Mouse (Mus musculus): ENCODE results near the gene Pkp1.

The Pkp1 gene

DNA sequence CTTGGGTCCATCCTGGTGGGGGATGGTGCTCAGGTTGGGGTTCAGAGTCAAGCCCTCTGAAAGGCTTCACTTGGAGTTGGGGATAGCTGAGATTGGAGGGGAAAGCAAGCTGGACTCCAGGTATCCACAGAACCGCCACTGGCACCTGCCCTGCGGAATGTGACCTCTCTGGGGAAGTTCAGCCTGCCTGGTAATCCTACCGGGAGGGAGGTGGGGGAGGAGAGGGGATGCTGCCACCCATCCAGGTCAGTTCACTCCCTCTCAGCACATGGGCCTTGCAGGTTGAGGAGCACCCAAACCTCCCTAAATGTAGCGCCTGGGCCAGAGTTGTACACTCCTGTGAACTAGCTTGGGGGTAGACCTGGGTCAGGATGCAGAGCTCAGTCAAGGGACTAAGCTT, 62.9 kb downstream of the Pkp1 start:
- DNase-seq: no peak

DNA sequence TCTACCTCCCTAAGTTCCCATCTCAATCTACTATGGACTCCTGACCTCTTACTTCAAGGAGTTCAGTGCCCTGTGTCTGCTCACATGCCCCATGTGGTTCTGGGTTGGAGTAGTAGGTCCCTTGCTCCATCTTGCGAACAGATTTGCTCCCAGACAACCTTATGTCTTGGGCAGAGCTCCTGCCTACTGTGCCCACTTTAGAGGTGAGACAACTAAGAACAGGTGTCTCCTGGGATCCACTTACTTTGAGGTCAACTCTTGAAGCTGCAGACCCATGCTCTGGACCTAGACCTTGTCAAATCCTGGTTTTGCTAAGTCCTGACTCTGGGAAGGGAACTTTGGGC, 63.7 kb downstream of the Pkp1 start:
- no peak for DNase-seq

DNA sequence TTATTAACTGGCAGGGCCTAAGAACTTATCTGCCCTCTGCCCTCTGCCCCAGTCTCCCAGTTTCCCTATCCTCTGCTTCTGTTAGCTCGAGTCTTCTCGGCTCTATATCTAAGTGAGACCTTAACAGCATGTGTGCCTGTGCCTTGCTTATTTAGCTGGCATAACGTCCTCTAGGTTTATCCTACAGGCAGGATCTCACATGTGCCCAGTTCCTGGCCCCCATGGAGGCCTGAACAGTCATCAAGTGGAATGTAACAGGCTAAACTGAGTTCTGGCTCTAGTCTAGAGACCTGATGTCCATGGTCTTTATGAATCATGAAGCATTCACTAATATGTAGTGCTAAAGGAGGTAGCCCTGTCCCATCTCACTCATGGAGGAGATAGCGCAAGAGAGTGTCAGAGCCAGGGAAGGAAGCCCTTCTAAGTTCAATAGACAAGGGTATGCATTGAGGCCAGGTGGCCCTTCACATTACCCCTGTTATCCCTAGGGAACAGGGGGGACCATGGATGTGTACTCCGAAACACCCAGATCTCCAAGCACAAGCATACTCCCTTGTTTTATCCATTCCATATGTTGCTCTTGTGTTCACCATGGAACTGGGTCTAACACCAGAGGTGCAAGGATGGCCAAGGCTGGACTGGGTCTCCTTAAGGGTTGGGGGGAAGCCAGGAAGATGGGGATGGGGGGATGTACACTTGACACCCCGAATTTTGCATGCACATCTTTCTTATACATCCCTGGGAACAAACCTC, 64.2 kb downstream of the Pkp1 start:
- DNase-seq: no peak

DNA sequence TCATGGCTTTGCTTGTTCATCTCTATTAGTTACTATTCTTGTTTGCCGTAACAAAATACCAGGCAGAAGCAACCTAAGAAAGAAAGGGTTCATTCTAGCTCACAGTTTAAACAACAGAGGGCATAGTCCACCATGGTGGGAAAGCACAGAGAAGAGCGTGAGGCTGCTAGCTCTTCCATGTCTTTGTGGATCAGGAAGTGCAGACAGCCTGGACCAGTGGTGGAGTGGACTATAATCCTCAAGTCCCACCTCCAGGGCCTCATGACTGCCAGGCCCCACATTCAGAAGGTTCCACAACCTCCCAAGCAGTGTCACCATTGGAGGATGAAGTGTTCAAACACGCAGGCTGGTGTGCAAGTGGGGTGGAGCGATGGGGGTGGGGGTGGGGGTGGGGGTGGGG, 65.8 kb downstream of the Pkp1 start:
- DNase-seq: no peak

DNA sequence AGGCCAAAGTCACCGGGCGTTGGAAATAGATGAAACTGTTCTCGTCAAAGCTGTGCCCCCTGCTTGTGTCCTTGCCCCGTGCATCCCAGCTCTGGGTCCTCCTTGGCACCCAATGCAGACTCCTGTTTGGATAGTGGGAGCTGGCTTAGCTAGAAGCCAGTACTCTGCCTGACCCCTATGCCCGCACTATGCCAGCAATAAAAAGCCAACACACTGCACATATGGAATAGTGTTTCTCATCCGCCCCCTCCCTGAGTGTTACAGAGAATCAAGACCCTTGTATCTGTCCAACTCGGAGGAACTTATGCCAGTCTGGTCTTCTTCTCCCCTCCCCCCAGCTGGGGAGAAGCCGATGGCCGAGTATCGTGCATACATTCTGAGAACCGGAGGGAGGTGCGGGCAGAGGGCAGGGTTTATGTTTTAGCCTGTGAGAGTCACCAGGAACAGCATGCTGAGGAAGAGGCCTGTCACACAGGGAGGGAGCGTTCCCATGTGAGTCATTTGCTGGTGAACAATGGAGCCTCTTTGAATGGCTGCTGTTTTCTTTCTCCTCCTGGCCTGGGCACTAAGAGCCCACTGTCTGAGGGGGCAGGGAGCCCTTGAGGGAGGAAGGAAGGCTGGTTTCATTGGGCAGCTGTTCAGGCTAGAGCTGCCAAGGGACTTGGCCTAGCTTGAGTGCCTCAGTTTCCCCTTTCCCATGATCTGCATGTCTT, 66.8 kb downstream of the Pkp1 start:
- DNase-seq: no peak

DNA sequence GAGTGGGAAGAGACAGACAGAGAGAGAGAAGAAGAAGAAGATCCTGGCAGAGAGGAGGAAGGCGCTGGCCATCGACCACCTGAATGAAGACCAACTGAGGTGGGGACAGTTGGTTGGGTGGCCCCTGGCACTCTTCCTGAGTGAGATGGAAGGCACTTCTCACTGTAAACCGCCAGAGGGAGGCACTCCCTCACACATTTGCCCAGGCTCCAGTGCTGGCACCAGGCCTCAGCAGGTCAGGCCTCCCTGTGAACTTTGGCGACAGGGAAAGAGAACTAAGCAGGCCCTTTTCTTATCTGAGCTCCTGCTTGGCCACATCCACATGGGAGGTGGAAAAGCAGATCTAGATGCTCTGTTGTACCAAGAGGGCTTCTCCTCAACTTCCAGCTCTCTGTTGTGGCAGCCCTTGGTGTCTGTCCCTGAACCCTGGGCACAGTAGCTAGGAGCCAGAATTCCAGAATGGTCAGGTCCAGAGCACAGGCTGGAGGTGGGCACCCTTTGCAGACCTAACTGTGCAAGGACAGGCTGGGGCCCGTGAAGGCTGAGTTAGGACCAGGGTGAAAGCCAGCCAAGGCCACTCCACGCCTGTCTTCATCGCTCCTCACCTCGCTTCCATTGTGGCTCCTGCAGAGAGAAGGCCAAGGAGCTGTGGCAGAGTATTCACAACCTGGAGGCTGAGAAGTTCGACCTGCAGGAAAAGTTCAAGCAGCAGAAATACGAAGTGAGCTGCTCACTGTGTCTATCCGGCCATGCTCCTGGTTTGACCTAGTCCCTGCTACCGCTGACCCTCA, 68.1 kb downstream of the Pkp1 start:
- DNase-seq: no peak

DNA sequence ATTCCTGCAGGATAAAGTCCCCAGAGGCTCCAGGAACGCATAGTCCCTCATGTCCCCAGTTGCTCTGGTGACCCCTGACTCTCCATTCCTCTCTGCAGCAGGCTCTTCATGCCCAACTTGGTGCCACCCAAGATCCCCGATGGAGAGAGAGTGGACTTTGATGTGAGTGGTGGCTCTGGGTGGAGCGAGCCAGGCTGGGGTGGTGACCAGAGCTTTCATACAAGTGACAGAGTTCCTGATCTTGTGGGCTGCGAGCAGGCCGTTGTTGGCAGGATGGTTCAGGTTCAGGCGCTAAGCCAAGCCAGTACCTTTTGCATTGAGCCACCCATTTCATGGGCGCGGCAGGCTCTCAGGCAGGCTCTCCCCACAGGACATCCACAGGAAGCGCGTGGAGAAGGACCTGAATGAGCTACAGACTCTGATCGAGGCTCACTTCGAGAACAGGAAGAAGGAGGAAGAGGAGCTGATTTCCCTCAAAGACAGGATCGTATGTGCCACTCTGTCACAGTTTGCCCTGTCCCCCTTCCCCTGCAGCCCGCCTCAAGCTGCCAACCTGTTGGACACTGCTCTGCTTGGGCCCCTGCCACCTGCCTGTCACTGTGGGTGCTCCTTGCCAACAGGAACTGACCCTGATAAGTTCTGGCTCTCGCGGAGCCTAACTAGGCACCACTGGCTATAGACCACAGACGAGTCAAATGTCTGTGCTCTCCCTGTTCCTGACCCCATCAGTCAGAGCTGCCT, 71.2 kb downstream of the Pkp1 start:
- no peak for DNase-seq

DNA sequence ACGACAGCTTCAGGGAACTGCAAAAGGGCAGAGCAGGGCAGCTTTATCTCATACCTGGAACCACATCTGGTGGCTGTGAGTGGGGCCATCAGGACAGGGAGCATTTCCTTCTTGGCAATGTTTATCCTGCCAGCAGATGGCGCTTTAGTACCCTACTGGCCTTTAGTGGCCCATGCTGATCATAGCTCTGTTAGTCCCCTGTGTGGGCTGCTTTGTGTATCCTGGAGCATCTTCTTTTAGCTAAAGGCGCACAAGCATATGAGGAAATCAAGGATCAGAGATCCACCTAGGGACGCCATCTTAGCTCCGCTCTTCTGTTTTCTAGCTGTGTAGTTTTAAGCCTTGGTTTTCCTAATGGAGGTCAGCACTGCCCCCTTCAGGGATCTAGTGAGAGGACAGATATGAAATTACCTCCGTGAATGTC, 71.9 kb downstream of the Pkp1 start:
- DNase-seq: peak; percentile 14

DNA sequence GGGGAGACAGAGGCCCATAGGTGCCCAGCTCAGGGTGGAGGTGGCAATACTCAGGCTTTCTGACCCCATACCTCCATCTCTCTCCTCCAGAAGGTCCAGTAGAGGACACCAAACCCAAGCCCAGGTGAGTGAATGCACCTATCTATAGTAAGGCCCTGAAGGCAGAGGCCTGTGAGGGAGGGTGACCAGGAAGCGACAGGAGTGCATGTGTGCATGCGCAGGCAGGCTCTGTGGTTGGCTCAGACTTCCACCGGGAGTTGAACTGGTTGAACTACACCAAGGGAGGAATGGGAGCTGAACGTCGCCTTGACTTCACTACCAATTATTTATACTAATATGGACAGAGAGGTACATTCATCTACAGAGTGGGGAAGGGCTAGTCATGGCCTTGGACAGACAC, 72.4 kb downstream of the Pkp1 start:
- DNase-seq: no peak

DNA sequence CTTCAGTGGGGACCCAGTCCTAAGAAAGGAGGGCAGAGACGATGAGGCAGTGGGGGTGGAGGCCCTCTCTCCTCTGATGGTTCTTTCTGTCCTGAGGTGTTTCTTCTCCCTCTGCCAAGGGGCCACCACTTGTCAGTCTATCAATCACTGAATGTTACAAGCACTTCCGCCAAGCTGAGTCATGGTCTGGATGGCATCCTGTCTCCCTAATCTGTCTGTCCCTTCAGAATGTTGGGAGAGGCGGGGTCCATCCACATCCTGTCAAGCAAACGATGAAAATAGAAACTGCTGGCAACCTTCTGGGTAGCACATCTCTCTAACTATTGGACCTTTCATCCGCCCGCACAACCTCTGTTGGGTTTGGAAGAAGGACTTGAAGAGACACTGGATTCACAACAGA, 74.5 kb downstream of the Pkp1 start:
- no peak for DNase-seq

DNA sequence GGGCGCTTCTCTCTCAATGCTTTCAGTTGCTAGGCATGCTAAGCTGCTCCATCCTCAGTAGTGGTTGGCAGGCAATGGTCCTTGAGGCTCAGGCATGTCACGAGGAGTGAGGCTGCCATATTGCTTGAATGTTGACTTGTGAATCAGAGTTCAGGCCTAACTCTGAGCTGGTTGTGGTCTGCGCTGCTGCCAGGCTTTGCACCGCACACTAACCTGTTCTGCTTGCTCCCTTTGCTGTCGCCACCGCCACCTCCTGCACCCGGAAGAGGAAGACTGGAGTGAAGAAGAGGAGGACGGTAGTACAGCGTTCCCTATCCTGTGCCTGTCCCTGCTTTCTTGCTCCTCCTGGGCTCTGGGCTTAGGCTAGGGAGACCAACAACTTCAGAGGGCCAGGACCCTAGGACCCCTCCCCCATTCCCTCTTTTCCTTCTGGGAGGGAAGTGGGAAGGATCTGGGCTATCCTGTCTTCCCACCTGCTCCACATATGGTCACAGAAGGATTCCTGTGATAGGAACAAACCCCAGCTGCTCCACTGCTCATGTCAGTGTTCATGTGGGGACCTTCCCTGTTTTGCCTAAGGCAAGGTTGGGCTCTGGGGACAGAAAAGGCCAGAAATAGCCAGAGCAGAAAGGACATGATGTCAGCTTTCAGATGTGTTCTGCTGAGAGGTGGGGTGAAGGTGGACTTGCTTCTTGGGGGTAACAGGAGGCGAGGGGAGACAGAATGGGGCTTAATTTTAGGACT, 75.3 kb downstream of the Pkp1 start:
- DNase-seq: no peak

DNA sequence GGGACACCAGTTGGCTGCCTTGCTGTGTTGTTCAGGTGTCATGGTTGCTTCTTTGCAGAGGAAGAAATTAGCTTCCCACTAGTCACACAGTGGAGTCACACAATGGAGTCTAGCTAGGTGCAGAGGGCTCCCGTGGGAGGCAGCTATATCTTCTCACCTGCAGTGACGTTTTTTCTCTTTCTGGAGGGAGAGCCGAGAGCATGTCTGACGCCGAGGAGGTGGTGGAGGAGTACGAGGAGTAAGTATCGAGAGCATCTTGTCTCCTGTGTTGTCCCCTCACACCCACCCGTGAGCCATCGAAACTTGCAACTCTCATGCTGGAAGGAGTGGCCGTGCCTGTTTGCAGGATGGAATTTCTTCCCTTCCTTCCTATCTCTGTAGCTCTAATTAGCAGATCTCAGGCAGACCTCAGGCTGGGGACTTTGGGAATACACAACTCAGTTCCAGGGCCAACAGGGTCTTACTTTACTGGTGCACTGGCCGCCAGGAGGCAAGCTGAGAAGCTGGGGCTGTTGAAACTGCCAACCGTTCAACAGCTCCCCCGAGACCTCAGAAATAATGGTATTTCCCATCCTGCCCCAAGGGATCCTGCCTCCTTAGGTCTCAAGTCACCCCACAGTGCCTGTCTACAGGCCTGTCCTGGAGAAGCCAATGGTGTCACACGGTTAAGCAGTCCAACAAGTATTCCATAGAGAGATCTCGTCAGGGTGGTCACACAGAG, 78.2 kb downstream of the Pkp1 start:
- DNase-seq: no peak

DNA sequence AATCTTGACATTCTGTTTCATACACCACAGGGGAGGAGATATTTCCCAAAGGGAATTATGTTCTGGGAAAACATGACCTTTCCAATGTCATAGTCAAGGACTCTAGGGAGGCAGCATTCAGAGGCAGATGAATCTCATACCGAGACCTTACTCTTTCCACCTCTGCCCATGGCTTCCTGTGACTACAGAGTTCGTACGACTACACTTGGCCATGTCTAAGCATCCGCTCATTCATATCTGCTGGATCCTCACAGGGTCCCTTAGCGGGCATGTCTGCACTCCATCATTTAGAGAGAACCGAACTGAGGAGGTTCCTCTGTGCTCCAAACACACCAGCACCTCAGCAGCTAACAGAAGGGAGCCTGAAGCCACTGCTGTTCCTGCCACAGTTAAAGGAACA, 79.9 kb downstream of the Pkp1 start:
- DNase-seq: no peak

DNA sequence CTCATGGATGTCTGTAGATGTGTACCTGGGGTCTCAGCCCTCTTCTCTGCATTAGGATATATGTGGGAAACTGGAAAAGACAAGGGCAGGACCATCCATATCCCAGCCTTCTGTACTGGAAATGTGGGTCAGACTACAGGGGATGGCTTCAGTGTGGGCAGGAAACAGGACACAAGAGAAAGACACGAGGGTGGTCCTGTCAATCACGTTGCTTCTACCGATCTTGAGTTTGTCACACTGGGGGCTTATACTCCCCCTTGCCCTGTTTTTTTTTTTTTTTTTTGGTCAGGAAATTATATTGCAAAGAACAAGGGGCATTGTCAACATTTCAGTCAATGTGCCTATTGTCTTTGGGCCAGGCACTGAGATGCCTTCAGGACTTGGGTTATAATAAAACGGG, 80.4 kb downstream of the Pkp1 start:
- DNase-seq: no peak

DNA sequence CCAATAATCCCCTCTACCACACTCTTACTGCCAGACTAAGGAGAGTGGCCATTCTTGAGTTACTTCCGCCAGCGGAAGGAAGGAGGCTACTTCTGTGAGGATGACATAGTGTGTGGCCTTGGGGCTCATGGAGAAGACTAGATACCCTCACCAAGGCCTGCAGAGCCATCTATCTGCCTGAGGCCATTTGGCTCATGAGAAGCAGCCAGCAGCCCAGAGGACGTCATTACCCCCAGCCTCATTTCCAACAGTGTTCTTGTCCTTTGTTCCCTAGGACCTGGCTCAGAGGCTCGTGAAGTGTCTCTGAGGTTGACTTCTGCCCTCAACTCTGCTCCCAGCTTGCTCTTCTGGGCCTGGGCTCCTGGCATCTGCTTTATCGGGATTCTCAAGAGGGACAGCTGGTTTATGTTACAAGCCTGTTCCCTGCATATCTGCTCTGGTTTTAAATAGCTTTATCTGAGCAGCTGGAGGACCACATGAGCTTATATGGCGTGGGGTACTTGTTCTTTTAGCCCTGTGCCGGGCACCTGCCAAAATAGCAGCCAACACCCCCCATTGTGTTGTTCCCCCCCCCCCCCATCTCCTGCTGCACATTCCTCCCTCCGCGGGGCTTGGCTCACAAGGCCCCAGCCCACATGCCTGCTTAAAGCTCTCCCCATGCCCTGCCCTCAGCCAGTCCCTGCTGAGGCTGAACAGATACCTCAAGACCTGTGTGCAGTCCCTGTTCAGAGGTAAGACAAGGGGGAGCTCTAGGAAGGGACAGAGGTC, 83.1 kb downstream of the Pkp1 start, which contains the start of gene Tnnt2:
TSS of gene Tnnt2 (plus strand) at position 639 of the 768 bp plus-strand sequence.
- no peak for DNase-seq

DNA sequence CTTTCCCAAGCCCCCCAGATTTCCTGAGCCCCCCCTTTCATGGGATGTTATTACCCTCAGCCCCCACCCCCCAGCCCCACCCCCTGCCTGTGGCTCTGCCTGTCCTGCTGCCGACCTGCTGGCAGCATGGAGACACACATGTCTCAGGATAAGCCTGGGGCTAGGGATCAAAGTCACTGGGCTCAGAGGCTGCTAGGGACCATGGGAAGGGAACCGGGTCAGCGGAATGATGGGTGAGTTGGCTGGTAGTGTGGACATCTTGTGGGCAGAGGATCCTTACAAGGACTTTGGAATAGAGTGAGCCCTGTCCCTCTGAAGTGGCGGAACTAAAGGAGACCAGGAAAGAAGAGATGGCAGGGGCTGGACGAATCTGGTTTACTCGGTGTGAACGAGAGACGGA, 84.0 kb downstream of the Pkp1 start:
- DNase-seq: no peak

DNA sequence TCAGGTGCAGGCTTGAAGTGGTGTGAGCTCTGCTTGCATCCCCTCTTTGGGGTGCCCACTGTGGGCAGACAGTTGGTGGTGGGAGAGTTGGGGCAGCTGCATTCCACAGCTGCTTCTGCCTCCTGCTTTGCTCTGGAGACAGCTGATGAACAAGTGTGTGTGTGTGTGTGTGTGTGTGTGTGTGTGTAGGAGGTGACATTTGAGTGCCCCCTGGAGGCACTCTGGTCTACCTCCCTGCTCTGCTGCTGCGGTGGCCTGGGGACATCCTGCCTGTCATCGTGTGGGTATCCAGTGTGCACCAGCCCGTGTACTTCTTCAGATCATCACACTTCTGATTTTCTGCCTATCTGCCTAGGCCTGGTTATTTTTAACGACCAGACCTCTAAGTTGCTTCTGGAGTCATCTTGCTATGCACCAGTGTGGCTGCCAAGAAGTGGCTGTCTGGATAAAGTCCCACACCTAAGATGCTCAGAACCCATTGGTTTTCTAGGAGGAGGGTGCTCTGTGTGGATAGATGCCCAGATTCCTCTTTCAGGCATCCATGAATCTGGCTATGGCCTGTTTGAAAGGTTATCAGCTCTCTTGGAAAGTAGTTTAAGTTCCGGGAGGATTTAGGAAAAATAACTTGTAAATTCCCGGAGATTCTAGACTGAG, 84.7 kb downstream of the Pkp1 start:
- no peak for DNase-seq

DNA sequence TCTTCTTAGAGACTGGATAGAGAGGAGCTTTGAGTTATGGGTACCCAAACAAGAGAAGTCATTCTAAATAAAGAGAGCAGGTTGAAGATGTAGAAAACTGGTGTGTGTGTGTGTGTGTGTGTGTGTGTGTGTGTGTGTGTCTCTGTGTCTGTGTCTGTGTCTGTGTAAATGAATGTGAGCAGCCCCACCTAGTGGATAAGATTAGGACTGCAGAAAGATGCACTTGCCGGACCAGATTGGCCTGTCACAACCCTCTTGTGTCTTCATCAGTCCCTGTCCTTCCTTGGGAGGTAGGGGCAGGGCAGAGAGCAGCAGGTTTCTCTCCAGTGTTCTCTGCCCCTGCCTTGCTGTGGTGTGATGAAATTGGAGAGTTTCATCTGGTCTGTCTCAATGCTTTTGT, 90.1 kb downstream of the Pkp1 start:
- no peak for DNase-seq

DNA sequence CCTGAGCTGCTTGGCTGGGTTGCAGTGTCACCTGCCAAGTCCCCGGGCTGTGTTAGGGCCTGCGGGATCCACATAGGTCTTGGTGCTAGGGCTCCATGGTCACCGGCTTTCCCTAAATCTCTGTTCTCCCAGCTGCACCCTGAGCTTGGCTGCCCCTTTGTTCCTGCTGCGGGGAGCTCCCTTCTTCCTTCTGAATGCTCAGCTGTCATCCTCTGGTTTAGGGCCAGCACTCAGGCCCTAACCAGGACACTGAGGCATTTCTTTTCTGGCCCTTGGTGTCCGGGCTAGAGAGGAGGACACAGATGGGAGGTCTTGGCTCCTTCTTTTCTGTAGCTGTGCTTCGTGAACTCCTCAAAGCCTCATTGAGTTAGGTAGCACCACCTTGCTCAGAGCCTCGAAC, 97.2 kb downstream of the Pkp1 start:
- no peak for DNase-seq
